Mouse (Mus musculus) frontal cortex, adult 2 months (tissue): Measurements from ENCODE around the gene Cop1. TPM values are rescaled to one million over a fixed set of nuclear protein-coding genes. Genes with fewer than 3 reads are reported as not detected.
"Not testable (repeated sequence)": the region's sequence is repeated elsewhere in the genome, so short reads cannot be mapped to it uniquely, and the experiment has no call there.

Experiments used
- DNase-seq, 2 experiments: peaks; one replicate each; pipeline ENCODE4 v3.0.0; 2022; ENCODE audit warnings: low spot score in 1 of 2; ENCODE audit errors: extremely low spot score in 1 of 2
- polyA plus RNA-seq: library from polyadenylated mRNA; depleted of rRNA; stranded (reverse); fragments of >200 nt; gene quantifications from 2 replicates; pipeline ENCODE4 v1.2.3, GENCODE M21; 2012; rRNA removed

Cop1 gene
- 92.9 and 105 TPM in 2 replicates for polyA plus RNA-seq

- DNase-seq = peak; percentile 76 to 90
Observed at GRCm38 (mm10) chr1:159231781-159232571, at the start of gene Cop1. Gene Cop1, plus strand, starts transcription at chr1:159232320.

- DNase-seq = no peak
Observed at GRCm38 (mm10) chr1:159186741-159187140, 45.4 kb upstream of the Cop1 start.

DNA sequence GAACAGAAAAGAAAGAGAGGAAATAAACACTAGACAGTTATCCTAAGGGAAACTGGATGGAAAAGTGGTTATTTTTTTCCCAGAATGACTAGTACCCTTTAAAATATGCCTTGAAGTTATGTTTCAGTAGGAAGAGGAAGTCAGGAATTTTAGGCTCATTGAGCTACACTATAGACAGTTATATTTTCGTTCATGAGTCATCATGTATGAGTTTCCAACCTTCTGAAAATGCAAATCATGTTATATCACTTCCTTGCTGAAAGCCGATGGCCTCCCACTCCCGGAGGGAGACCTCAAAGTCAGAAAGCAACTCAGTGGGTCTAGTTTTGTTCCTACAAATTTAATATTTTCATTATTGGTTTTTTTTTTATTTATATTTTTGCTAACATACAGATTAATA is 33.5 kb upstream of the Cop1 start:
- DNase-seq = peak in 1 of 2 experiments; percentile 34

- DNase-seq = no peak
Observed at GRCm38 (mm10) chr1:159199606-159200005, 32.5 kb upstream of the Cop1 start.

DNA sequence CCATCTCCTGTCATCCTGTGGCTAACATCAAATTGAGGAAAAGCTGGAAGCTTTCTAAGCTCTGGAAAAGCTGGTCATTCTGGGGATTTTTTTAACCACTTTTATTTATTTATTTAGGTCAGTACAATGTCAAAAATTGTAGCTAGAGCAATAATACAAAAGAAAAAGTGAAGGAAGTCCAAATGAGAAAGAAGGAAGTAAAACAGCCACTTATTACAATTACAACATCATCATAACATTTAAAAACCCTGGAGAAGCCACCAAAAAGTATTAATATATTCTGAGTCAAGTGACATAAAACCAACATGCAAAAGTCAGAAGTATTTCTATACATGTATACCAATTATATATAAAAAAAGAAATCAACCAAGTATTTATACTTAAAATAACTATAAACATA is 30.9 kb upstream of the Cop1 start:
- DNase-seq = no peak

GRCm38 (mm10) chr1:159211711-159212110 is 20.4 kb upstream of the Cop1 start:
- DNase-seq = peak; percentile 57 to 70

DNA sequence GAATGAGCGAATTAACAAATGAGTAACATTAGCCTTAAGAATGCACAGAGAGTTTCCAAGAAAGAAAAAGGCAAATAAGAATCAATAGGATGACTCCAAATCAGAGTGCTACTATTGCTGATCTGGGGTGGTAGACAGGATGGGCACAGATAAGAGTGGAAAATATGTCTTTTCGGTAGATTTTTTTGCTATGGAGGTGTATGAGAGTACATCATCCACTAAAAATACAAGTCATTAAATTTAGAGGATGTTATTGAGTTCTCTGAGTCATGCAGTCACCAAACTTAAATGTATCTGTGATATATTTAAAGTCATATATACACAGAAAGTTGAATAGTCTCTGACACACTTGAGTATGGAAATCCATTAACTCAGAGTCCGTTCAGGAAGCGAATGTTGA is 14.7 kb upstream of the Cop1 start:
- DNase-seq = no peak

- DNase-seq = no peak
Observed at GRCm38 (mm10) chr1:159222046-159222445, 10.1 kb upstream of the Cop1 start.

DNA sequence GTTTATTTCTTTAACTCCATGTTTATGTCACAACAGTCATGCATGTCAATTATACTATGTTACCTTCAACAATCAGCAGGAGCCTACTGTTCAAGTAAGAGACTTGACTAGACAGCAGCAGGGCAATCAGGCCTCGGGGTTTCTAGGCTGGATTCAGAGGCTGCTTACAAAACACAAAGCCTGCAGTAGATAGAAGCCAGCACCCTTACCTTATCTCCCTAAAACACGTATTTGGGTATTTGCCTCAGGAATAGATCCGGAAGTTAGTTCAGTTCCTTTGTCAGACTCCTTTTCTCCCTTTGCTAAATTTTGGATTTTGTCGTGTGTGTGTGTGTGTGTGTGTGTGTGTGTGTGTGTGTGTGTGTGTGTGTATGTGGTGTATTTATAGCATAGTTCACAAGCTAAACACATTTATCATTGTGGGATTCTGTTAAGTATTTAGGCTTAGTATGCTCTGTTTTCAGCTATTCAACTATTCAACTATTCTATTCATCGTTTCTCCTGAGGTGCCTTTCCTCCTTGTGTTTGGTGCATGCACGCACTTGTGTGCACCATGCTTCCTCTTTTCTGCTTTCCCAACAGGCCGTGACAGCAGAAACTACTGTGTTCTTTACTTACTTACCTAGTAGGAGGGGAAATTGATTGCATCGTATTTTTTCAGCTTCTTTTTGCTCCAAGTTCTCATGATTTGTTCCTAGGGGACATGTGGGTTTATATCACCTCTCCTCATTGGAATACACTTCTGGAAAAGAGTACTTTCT is 6.9 kb upstream of the Cop1 start:
- no peak for DNase-seq

DNA sequence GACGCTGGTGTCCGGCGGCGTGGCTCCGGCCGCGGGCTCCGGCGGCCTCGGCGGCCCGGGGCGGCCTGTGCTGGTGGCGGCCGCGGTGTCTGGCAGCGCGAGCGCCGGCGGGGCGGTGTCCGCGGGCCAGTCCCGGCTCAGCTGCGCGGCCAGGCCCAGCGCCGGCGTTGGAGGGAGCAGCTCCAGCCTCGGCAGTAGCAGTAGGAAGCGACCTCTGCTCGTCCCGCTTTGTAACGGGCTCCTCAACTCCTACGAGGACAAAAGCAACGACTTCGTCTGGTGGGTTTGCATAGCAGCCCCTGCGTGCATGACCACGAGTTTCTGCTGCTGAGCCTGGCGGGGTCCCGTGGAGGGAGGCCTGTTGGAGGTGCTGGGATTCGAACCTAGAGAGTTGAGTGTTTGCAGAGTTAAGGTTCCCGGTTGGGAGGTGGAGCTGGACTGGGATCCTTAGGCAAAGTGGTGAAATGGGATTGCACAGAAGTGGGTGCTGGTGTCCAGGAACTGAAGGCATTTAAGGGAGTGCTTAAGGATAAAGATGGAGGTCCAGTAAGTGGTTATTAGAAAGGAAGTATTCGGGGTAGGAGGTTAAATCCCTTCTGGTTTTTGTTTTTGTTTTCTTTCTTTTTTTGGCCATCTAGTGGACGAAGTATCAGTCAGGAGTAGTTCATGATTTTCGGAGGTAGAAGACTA is 597 bp downstream of the Cop1 start:
- DNase-seq = not testable (repeated sequence)

DNA sequence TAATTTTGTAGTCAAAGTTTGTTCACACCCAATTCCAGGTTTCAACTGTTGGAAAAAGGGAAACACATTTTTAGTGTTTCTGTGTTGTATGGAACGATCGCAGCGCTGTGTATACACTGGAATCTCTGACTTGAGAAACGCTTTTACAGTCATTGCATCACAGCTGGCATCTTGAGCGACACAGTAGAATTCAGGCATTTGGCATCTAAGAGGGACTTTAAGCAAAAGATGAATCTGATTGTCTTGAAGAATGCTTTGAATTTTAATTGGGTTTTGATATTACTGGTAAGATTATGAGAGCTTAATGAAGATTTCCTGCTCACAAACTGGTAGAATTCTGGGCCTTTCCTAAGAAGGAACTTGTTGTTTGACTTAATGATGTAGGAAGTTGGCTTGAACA is 1.3 kb downstream of the Cop1 start:
- DNase-seq = no peak

DNA sequence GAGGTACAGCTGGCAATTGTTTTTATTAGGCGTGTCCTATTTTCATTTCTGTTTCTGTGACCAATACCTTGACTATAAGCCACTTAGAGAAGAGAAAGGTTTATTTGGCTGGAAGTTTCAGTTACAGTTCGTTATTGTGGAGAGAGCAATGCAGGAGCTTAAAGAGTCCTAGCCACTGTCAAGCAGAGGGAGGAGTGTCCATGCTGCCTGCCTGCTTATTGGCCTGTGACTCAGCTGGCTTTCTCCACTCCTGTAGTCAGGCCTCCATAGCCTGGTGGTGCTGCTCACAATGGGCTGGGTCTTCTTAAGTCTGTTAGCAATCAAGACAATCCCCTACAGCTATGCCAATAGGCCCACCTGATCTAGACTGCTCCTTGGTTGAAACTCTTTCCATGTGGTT is 2.4 kb downstream of the Cop1 start:
- DNase-seq = no peak

GRCm38 (mm10) chr1:159235674-159236073 is 3.6 kb downstream of the Cop1 start:
- no peak for DNase-seq

DNA sequence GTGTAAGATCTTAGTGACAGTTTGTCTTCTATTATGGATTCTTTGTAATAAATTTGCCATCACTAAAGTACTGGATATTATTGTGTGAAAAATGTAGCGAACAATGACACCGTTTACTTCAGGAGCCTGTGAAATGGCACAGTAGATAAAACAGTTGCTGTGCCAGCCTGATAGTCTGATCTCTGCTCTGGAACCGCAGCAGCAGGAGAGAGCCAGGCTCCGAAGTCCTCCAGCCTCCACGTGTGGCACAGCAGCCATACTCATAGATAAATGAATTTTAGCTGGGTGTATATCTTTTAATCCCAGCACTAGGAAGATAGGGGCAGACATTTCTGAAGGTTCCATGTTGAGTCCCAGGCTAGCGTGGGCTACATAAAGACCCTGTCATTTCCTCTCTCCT is 6.0 kb downstream of the Cop1 start:
- DNase-seq = no peak

GRCm38 (mm10) chr1:159250320-159250719 is 18.2 kb downstream of the Cop1 start:
- no peak for DNase-seq

DNA sequence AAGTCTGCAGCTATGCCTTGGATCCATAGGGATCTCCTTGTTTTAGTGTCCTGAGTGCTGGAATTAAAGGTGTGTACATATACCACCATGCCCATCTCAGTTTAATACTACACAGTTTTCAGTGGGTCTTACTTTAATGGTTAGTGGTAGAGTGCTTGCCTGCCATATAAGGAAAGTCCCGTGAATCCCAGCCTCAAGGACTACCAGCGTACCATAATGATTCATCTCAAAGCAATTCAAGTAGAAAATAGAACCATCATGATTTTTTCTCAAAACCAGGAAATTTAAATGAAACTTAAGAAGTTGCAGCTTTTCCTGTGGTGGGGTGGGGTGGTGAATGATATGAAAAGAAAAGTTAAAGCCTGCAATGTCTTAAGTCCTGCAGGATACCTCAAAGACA is 21.0 kb downstream of the Cop1 start:
- no peak for DNase-seq

DNA sequence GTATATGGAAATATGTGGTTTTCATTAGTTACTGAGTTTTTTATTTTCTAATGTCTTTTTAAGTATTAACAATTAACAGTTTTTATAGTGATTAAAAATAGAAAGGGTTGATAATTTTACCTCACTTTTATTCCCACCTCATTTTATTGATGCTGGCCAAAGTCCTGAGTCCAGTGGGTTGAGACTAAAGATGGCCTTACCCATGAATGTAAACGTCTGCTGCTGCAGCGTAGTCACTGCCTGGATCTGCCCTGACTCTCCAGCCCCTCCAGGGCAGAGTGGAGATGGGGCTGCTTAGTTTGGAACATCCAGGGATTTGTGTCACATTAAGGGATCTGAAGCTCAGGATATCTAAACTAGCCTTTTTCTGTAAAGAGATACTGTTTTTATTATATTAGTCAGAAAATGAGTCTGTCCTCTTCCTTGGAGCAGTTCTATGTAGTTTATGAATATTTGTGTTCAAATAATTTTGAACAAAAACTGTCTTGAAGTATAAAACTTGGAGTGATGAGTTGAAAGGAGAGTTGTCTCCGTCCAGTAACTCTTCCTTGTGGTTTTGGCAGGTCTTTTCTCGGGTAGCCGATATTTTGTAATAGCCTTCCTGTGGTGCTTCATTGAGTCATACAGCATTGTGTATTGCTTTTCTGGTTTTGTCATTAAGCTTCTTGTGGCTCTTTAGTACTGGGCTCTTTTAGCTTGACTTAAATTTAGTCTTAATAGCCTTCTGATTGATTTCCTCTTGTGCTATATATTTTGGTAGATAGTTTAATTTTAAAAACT is 23.0 kb downstream of the Cop1 start:
- no peak for DNase-seq

- DNase-seq = no peak
Observed at GRCm38 (mm10) chr1:159256543-159256942, 24.4 kb downstream of the Cop1 start.

- DNase-seq = no peak
Observed at GRCm38 (mm10) chr1:159263820-159264219, 31.7 kb downstream of the Cop1 start.

DNA sequence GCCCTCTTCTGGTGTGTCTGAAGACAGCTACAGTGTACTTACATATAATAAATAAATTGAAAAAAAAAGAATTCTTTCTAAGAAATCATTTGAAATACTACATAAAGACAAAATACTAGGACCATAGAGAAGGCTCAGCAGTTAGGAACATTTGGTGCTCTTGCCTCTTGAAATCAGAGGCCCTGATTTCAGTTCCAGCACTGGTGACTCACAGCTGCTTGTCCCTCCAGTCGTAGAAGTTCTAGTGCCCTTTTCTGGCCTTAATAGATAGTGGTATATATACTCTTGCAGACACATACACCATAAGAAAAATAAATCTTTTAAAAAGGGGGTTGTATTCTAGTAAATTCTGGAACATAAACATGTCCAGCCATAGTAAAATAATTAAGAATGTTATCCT is 48.0 kb downstream of the Cop1 start:
- DNase-seq = no peak

DNA sequence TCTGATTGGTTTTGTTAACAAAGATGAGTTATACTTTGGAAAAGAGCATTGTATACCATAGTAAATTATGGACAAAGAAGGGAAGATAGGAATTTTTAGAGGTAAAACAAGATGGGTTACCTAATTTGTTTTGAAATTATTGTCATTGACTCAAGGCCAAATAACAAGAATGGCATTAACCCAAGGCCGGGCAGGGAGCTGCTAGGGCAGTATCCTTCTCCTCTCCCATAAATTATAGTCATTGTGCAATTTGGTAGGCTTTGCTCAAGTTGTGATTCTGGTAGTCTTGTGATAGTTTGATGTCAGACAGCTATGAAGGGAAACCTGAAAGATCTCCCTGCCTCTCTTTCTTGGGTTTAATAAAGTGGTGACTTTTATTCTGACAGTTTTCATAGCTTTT is 49.7 kb downstream of the Cop1 start:
- DNase-seq = no peak
